Mouse (Mus musculus): ENCODE data around the gene H2-Aa.

DNA sequence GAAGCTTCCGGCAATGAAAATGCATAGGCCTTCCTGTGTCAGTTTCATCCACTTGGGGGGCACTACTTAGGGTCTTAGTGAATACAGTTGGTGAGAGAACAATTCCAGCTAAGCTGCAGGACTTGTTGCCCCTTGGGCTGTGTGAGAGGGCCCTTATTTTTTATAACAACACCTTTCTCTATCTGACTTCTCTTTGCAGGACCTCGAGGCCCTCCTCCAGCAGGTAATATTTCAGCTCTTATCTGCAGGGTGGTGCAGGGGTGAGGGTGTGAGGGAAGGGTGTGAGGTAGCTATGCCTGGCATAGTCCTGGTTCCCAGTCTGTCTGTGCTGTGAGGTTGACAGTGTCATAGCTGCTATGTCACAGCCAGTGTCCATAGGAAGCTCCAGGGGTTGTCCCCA is 19.4 kb downstream of the H2-Aa start:
- TF ChIP-seq CTCF (IDR thresholded peaks at IDR 0.05; ENCODE audit: borderline replicate concordance, insufficient read depth, low read depth, low read length) (no peak), POLR2A (IDR thresholded peaks at IDR 0.05; ENCODE audit: borderline replicate concordance, insufficient read depth, low read length) (no peak)

Data from cerebellum, adult 2 months (tissue).